Mouse (Mus musculus): ENCODE data around the gene Sorcs2.

The Sorcs2 gene

DNA sequence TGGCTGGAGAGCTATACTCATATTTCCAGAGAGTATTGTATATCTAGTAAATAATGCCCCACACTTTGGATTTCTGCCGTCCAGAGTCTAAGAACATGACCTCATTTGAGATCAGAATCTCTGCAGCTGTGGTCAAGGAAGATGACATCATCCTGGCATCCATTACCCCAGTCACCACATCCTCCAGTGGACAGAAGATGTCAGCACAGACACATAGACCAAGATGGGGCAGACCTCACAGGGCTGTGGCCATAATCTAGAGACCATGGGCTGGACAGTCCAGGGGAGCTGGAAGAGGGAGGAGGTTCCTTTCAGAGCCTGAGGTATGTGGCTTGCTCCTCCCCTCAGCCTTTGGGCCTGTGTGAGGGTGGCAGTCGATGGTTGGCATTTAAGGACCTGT is 264.0 kb downstream of the Sorcs2 start:
- in situ Hi-C loops (cut with MboI, MseI): no loop called here

DNA sequence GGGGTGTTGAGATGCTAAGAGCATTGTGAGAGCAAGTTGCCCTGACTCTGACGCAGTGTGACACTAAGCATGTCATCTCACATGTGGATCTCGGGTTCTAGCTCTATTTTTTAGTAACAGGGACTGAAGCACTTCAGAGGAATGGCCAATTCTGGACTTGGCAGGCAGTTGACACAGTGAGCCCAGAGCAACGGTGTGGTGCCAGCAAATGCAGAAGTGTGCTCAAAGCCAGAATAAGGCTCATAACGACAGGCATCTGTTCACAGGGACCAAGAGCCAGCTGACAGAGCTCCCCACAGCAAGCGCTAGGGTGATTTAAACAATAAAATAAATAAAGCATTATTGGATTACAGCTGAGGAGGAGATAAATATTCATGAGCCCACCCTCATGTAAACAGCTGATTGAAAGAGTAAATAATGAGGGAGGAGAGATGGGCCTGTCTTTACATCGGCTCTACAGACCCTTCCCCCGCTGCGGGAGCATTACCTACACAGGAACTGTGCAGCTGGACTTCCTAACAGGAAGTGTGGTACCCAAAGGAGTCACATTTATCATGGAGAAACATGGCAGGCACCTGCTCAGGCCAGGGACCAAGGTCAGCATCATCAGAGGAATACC is 267.4 kb downstream of the Sorcs2 start:
- in situ Hi-C loops (cut with MboI, MseI): no loop called here

GRCm38 (mm10) chr5:36129661-36130060 is 268.3 kb downstream of the Sorcs2 start:
- in situ Hi-C loops (cut with MboI, MseI): no loop called here

DNA sequence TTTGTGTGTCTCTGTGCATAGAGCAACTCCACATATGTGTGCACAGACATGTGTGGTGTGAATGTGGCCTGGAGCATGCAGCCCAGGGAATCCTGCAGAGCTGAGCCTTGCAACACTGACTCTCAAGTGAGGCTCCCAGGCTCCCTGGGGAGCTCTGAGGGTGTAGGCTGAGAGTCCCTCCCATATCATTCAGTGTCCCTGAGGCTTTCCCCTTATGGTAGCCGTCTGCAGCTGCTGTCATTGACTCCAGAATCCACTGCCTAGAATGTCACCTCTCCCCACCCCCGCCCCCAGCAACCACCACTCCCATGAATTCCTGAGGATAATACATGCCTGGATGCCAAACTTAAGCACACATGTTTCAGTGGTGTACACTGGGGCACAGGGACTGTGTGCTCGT is 269.4 kb downstream of the Sorcs2 start:
- in situ Hi-C loops (cut with MboI, MseI): no loop called here

GRCm38 (mm10) chr5:36124993-36125392 is 272.9 kb downstream of the Sorcs2 start:
- in situ Hi-C loops (cut with MboI, MseI): no loop called here

DNA sequence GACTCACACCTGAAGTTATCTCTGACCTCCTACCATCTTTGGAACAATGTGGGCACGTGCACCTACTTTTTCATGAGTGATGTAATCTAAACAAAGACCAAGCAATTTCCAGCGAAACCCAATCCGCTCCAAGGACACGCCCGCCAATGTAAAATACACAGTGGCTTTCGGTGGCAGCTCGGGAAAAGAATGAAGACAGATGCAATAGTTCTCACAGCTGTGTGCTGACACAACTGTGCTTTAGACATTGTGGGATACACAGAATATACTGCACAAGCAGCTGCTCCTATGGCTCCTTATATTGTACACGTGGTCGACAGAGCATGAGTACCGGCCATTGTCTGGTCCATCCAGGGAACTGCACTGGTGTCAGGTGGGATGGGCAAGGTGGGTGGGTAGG is 275.0 kb downstream of the Sorcs2 start:
- in situ Hi-C loops (cut with MboI, MseI): no loop called here

GRCm38 (mm10) chr5:36120931-36121341 is 277.0 kb downstream of the Sorcs2 start:
- in situ Hi-C loops (cut with MboI, MseI): no loop called here

- in situ Hi-C loops (cut with MboI, MseI): no loop called here
Measured at GRCm38 (mm10) chr5:36118061-36118460, 279.9 kb downstream of the Sorcs2 start.

- in situ Hi-C loops (cut with MboI, MseI): no loop called here
Measured at GRCm38 (mm10) chr5:36115519-36115918, 282.4 kb downstream of the Sorcs2 start.

DNA sequence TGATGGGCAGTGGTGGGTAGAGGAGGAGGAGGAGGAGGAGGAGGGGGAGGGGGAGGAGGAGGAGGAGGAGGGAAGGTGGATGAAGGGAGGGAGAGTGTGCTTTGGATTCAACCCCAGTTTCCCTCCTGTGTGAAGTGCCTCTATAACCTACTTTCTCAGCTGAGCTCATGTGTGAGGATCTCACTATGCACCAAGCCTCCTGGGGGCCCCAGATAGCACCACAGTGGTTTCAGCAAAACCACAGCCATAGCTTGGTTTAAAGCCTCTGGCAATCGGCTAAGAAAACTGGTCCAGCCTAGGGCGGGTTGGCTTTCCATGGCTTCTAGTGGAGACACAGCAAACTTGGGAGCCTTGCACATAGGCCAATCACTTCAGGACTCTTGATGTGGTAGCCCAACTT is 284.2 kb downstream of the Sorcs2 start:
- in situ Hi-C loops (cut with MboI, MseI): no loop called here

DNA sequence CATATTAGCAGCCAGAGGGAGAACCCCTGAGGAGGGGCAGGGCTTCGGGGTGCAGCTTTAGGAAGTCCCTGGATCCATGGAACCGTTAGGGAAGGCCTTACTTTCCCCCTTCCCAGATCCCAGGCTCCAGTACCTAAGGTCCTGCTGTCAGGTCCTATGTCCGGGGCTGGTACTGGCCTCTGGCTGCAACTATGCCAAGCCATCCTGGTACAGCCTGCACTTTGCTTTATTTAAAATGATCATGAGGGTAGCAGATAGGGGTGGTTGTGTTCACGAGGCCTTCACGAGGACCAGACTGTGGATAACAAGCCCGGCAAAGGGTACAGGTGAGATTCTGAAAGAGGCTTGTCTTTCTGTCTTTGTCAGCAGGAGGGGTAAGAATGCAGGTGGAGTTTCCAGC is 285.2 kb downstream of the Sorcs2 start:
- in situ Hi-C loops (cut with MboI, MseI): no loop called here

- in situ Hi-C loops (cut with MboI, MseI): no loop called here
Measured at GRCm38 (mm10) chr5:36111516-36111915, 286.4 kb downstream of the Sorcs2 start.

- in situ Hi-C loops (cut with MboI, MseI): no loop called here
Measured at GRCm38 (mm10) chr5:36108339-36108887, 289.5 kb downstream of the Sorcs2 start.

- in situ Hi-C loops (cut with MboI, MseI): no loop called here
Measured at GRCm38 (mm10) chr5:36103483-36103882, 294.5 kb downstream of the Sorcs2 start.

- in situ Hi-C loops (cut with MboI, MseI): no loop called here
Measured at GRCm38 (mm10) chr5:36101129-36101528, 296.8 kb downstream of the Sorcs2 start.

GRCm38 (mm10) chr5:36100488-36100887 is 297.5 kb downstream of the Sorcs2 start:
- in situ Hi-C loops (cut with MboI, MseI): no loop called here

GRCm38 (mm10) chr5:36099662-36100061 is 298.3 kb downstream of the Sorcs2 start:
- in situ Hi-C loops (cut with MboI, MseI): loop anchor here (10.0 kb wide), 1 partner anchor 1675 kb away; no protein-coding TSS in a partner anchor

DNA sequence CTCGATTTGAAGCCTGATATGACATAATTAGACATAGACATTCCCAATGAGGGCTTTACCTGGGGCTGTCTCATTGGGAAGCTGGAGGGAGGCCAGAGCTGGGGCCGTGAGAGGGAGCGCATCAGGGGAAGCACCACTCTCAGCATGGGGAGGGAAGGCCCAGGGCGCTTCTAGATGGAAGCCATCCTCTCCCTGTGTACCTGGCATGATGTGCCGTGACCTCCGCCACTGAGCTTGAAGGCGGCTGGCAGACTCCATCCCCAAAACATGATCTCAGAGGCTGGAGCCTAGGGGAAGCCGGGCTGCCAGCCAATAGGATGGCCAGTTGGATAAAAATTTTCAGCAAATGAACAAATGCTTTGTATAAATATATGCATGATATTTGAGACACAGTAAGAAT is 301.9 kb downstream of the Sorcs2 start:
- in situ Hi-C loops (cut with MboI, MseI): loop anchor here (10.0 kb wide), 1 partner anchor 1671 kb away; no protein-coding TSS in a partner anchor

DNA sequence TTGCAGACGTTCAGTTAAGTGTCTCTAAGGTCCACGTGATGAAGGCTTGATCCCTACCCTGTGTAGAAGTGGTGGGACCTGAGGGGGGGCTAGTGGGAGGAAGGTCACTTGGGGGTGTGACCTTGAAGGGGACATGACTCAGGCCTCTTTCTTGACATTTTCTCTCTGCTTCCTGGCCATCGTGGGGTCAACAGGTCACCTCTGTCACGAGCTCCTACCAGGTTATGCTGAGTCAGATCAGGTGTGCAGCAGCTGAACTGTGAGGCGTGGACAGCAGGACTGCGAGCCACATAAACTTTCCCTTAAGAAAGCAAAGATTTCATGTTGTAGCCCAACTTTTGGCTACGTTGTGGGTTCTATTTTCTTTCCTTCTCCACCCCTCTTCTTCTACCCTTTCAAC is 307.9 kb downstream of the Sorcs2 start:
- in situ Hi-C loops (cut with MboI, MseI): loop anchor here (10.0 kb wide), 1 partner anchor 1665 kb away; no protein-coding TSS in a partner anchor

GRCm38 (mm10) chr5:36089243-36089642 is 308.7 kb downstream of the Sorcs2 start:
- in situ Hi-C loops (cut with MboI, MseI): no loop called here

GRCm38 (mm10) chr5:36086931-36087330 is 311.0 kb downstream of the Sorcs2 start:
- in situ Hi-C loops (cut with MboI, MseI): no loop called here

- in situ Hi-C loops (cut with MboI, MseI): no loop called here
Measured at GRCm38 (mm10) chr5:36085621-36086020, 312.3 kb downstream of the Sorcs2 start.

- in situ Hi-C loops (cut with MboI, MseI): no loop called here
Measured at GRCm38 (mm10) chr5:36083869-36084565, 313.9 kb downstream of the Sorcs2 start.

Measured in regulatory T cell (primary cell).